Mouse (Mus musculus): Measurements from ENCODE around the gene Pds5a. TPM values are rescaled to one million over a fixed set of nuclear protein-coding genes. Genes with fewer than 3 reads are reported as not detected.

The Pds5a gene
- polyA plus RNA-seq, 1 experiment from 2014 or later = 112 TPM

GRCm38 (mm10) chr5:65609769-65610168, 88.3 kb downstream of the Pds5a start:
- Histone ChIP-seq H3K4me1 (ENCODE audit: control insufficient read depth, insufficient read depth, low read length) (no peaks in the 10 kb centered on the region), H3K9ac (ENCODE audit: low read depth, low read length) (no peak overlapping the region), H3K36me3 (ENCODE audit: control insufficient read depth, insufficient read depth, low read length) (peaks cover 37% of the 10 kb centered on the region), H3K27me3 (ENCODE audit: control insufficient read depth, insufficient read depth, low read length) (no peaks in the 10 kb centered on the region), H3K4me2 (replicated peaks; ENCODE audit: low read depth, low read length) (no peak overlapping the region), H3K27ac (ENCODE audit: low read depth, low read length) (no peak overlapping the region), H3K4me3 (ENCODE audit: low read length) (no peak overlapping the region), H3K9me3 (ENCODE audit: control insufficient read depth, low read length) (no peaks in the 10 kb centered on the region)
- WGBS = 82% methylated on average over 5 of the region's 5 CpGs
- ATAC-seq (ENCODE audit: low FRiP score, low TSS enrichment) = no peak

DNA sequence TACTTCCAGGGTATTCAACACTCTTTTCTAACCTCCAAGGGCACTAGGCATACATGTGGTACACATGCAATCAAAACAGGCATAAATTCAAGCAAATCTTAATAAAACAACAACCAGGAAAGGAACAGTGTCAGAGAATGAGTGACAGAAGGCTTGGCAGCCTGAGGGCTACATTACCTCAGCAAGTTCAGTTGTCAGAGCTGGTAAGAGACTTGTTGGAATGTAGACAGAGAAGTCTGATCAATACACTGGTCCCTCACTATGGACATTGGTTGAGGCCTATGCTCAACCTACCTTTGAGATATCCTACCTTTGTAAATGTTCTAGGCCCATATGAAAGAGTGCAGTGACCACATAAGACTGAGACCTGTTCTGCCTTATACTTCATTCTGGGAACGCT, 91.3 kb downstream of the Pds5a start:
- H3K9me3 ChIP-seq (ENCODE audit: control insufficient read depth, low read length) = no peaks in the 10 kb centered on the region
- no peaks in the 10 kb centered on the region for H3K4me1 ChIP-seq (ENCODE audit: control insufficient read depth, insufficient read depth, low read length)
- no peak overlapping the region for H3K9ac ChIP-seq (ENCODE audit: low read depth, low read length)
- no peak overlapping the region for H3K27ac ChIP-seq (ENCODE audit: low read depth, low read length)
- H3K4me3 ChIP-seq (ENCODE audit: low read length) = no peak overlapping the region
- WGBS = 97% methylated on average over 1 of the region's 1 CpGs
- no peaks in the 10 kb centered on the region for H3K27me3 ChIP-seq (ENCODE audit: control insufficient read depth, insufficient read depth, low read length)
- ATAC-seq (ENCODE audit: low FRiP score, low TSS enrichment) = no peak
- no peak overlapping the region for H3K4me2 ChIP-seq (replicated peaks; ENCODE audit: low read depth, low read length)
- peaks cover 27% of the 10 kb centered on the region for H3K36me3 ChIP-seq (ENCODE audit: control insufficient read depth, insufficient read depth, low read length)

- Histone ChIP-seq H3K27me3 (ENCODE audit: control insufficient read depth, insufficient read depth, low read length) (no peaks in the 10 kb centered on the region), H3K27ac (ENCODE audit: low read depth, low read length) (no peak overlapping the region), H3K9ac (ENCODE audit: low read depth, low read length) (no peak overlapping the region), H3K4me3 (ENCODE audit: low read length) (no peak overlapping the region), H3K36me3 (ENCODE audit: control insufficient read depth, insufficient read depth, low read length) (peaks cover 31% of the 10 kb centered on the region), H3K9me3 (ENCODE audit: control insufficient read depth, low read length) (no peaks in the 10 kb centered on the region), H3K4me2 (replicated peaks; ENCODE audit: low read depth, low read length) (no peak overlapping the region), H3K4me1 (ENCODE audit: control insufficient read depth, insufficient read depth, low read length) (no peaks in the 10 kb centered on the region)
- no peak for ATAC-seq (ENCODE audit: low FRiP score, low TSS enrichment)
- 94% methylated on average over 7 of the region's 7 CpGs for WGBS
Measured at GRCm38 (mm10) chr5:65599681-65600080, 98.4 kb downstream of the Pds5a start.

GRCm38 (mm10) chr5:65592421-65592820, 105.7 kb downstream of the Pds5a start:
- H3K9ac ChIP-seq (ENCODE audit: low read depth, low read length) = no peak overlapping the region
- no peak overlapping the region for H3K27ac ChIP-seq (ENCODE audit: low read depth, low read length)
- 90% methylated on average over 2 of the region's 2 CpGs for WGBS
- no peaks in the 10 kb centered on the region for H3K9me3 ChIP-seq (ENCODE audit: control insufficient read depth, low read length)
- no peaks in the 10 kb centered on the region for H3K4me1 ChIP-seq (ENCODE audit: control insufficient read depth, insufficient read depth, low read length)
- H3K27me3 ChIP-seq (ENCODE audit: control insufficient read depth, insufficient read depth, low read length) = no peaks in the 10 kb centered on the region
- peaks cover 35% of the 10 kb centered on the region for H3K36me3 ChIP-seq (ENCODE audit: control insufficient read depth, insufficient read depth, low read length)
- no peak overlapping the region for H3K4me2 ChIP-seq (replicated peaks; ENCODE audit: low read depth, low read length)
- ATAC-seq (ENCODE audit: low FRiP score, low TSS enrichment) = no peak
- H3K4me3 ChIP-seq (ENCODE audit: low read length) = no peak overlapping the region

GRCm38 (mm10) chr5:65590199-65590598, 107.9 kb downstream of the Pds5a start:
- H3K4me2 ChIP-seq (replicated peaks; ENCODE audit: low read depth, low read length) = no peak overlapping the region
- no peak for ATAC-seq (ENCODE audit: low FRiP score, low TSS enrichment)
- peaks cover 41% of the 10 kb centered on the region for H3K36me3 ChIP-seq (ENCODE audit: control insufficient read depth, insufficient read depth, low read length)
- H3K4me3 ChIP-seq (ENCODE audit: low read length) = no peak overlapping the region
- no peaks in the 10 kb centered on the region for H3K27me3 ChIP-seq (ENCODE audit: control insufficient read depth, insufficient read depth, low read length)
- no peak overlapping the region for H3K9ac ChIP-seq (ENCODE audit: low read depth, low read length)
- no peaks in the 10 kb centered on the region for H3K4me1 ChIP-seq (ENCODE audit: control insufficient read depth, insufficient read depth, low read length)
- no peaks in the 10 kb centered on the region for H3K9me3 ChIP-seq (ENCODE audit: control insufficient read depth, low read length)
- no peak overlapping the region for H3K27ac ChIP-seq (ENCODE audit: low read depth, low read length)
- WGBS = 82% methylated on average over 1 of the region's 1 CpGs

DNA sequence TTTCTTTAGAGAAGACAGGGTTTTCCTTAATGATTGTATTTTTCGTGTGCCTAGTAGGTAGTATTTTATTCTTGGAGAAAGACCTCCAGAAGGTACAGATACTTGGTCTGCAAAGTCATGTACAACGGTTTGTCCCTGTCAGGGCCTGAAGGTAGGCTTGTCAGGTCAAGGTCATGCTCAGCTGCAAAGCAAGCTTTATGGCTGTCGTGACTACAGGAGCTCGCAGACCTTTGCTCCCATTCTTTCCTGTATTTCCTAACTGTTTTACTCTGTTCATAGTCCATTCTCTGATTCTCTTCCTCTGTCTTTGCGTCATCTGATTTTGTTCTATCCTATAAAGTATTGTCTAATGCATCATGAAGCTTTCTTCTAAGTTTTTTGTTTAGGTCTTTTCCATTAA, 111.8 kb downstream of the Pds5a start:
- Histone ChIP-seq H3K27ac (ENCODE audit: low read depth, low read length) (no peak overlapping the region), H3K27me3 (ENCODE audit: control insufficient read depth, insufficient read depth, low read length) (no peaks in the 10 kb centered on the region), H3K4me1 (ENCODE audit: control insufficient read depth, insufficient read depth, low read length) (no peaks in the 10 kb centered on the region), H3K4me2 (replicated peaks; ENCODE audit: low read depth, low read length) (no peak overlapping the region), H3K9ac (ENCODE audit: low read depth, low read length) (no peak overlapping the region), H3K36me3 (ENCODE audit: control insufficient read depth, insufficient read depth, low read length) (peaks cover 33% of the 10 kb centered on the region), H3K9me3 (ENCODE audit: control insufficient read depth, low read length) (no peaks in the 10 kb centered on the region), H3K4me3 (ENCODE audit: low read length) (no peak overlapping the region)
- ATAC-seq (ENCODE audit: low FRiP score, low TSS enrichment) = no peak
- WGBS = 80% methylated on average over 5 of the region's 5 CpGs

DNA sequence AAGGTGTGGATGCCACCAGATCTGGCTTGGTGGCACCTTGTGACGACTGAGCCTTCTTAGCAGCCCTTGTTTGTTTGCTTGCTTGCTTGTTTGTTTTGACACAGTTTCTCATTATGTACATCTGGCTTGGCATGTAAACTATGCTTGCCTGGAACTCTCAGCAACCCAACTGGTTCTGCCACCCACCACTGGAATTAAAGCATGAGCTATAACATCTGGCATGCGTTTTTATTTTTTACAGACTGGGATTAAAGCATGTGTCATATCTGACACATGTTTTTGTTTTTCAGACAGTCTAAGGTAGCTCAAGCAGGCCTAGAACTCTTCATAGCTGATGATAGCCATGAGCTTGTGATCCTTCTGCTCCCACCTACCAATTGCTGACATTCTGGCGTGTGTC, 119.5 kb downstream of the Pds5a start:
- ATAC-seq (ENCODE audit: low FRiP score, low TSS enrichment) = no peak
- H3K4me1 ChIP-seq (ENCODE audit: control insufficient read depth, insufficient read depth, low read length) = no peaks in the 10 kb centered on the region
- H3K9ac ChIP-seq (ENCODE audit: low read depth, low read length) = no peak overlapping the region
- H3K9me3 ChIP-seq (ENCODE audit: control insufficient read depth, low read length) = no peaks in the 10 kb centered on the region
- no peak overlapping the region for H3K4me3 ChIP-seq (ENCODE audit: low read length)
- H3K27ac ChIP-seq (ENCODE audit: low read depth, low read length) = no peak overlapping the region
- H3K27me3 ChIP-seq (ENCODE audit: control insufficient read depth, insufficient read depth, low read length) = no peaks in the 10 kb centered on the region
- 84% methylated on average over 3 of the region's 3 CpGs for WGBS
- peaks cover 27% of the 10 kb centered on the region for H3K36me3 ChIP-seq (ENCODE audit: control insufficient read depth, insufficient read depth, low read length)
- H3K4me2 ChIP-seq (replicated peaks; ENCODE audit: low read depth, low read length) = no peak overlapping the region

GRCm38 (mm10) chr5:65575896-65576295, 122.2 kb downstream of the Pds5a start:
- peaks cover 19% of the 10 kb centered on the region; the same call in 1 of the 2 replicates for H3K36me3 ChIP-seq (ENCODE audit: control insufficient read depth, insufficient read depth, low read length)
- H3K4me2 ChIP-seq (replicated peaks; ENCODE audit: low read depth, low read length) = no peak overlapping the region
- H3K4me1 ChIP-seq (ENCODE audit: control insufficient read depth, insufficient read depth, low read length) = no peaks in the 10 kb centered on the region
- H3K9me3 ChIP-seq (ENCODE audit: control insufficient read depth, low read length) = no peaks in the 10 kb centered on the region
- H3K27me3 ChIP-seq (ENCODE audit: control insufficient read depth, insufficient read depth, low read length) = no peaks in the 10 kb centered on the region
- ATAC-seq (ENCODE audit: low FRiP score, low TSS enrichment) = no peak
- no peak overlapping the region for H3K27ac ChIP-seq (ENCODE audit: low read depth, low read length)
- no peak overlapping the region for H3K9ac ChIP-seq (ENCODE audit: low read depth, low read length)
- 78% methylated on average over 2 of the region's 2 CpGs for WGBS
- no peak overlapping the region for H3K4me3 ChIP-seq (ENCODE audit: low read length)

- Histone ChIP-seq H3K27me3 (ENCODE audit: control insufficient read depth, insufficient read depth, low read length) (no peaks in the 10 kb centered on the region), H3K27ac (ENCODE audit: low read depth, low read length) (no peak overlapping the region), H3K4me3 (ENCODE audit: low read length) (no peak overlapping the region), H3K9me3 (ENCODE audit: control insufficient read depth, low read length) (no peaks in the 10 kb centered on the region), H3K9ac (ENCODE audit: low read depth, low read length) (no peak overlapping the region), H3K36me3 (ENCODE audit: control insufficient read depth, insufficient read depth, low read length) (peaks cover 16% of the 10 kb centered on the region), H3K4me1 (ENCODE audit: control insufficient read depth, insufficient read depth, low read length) (no peaks in the 10 kb centered on the region), H3K4me2 (replicated peaks; ENCODE audit: low read depth, low read length) (no peak overlapping the region)
- 74% methylated on average over 2 of the region's 2 CpGs for WGBS
- ATAC-seq (ENCODE audit: low FRiP score, low TSS enrichment) = no peak
Measured at GRCm38 (mm10) chr5:65574876-65575275, 123.2 kb downstream of the Pds5a start.

- Histone ChIP-seq H3K9me3 (ENCODE audit: control insufficient read depth, low read length) (no peaks in the 10 kb centered on the region), H3K27ac (ENCODE audit: low read depth, low read length) (no peak overlapping the region), H3K36me3 (ENCODE audit: control insufficient read depth, insufficient read depth, low read length) (peaks cover 12% of the 10 kb centered on the region), H3K4me2 (replicated peaks; ENCODE audit: low read depth, low read length) (no peak overlapping the region), H3K4me3 (ENCODE audit: low read length) (no peak overlapping the region), H3K9ac (ENCODE audit: low read depth, low read length) (no peak overlapping the region), H3K4me1 (ENCODE audit: control insufficient read depth, insufficient read depth, low read length) (no peaks in the 10 kb centered on the region; the same call in 1 of the 2 replicates), H3K27me3 (ENCODE audit: control insufficient read depth, insufficient read depth, low read length) (no peaks in the 10 kb centered on the region)
- 77% methylated on average over 2 of the region's 2 CpGs for WGBS
- no peak for ATAC-seq (ENCODE audit: low FRiP score, low TSS enrichment)
Measured at GRCm38 (mm10) chr5:65565486-65565885, 132.6 kb downstream of the Pds5a start.
